Mouse (Mus musculus): ENCODE results near the gene Man1a2. TPM values are rescaled to one million over a fixed set of nuclear protein-coding genes. Genes with fewer than 3 reads are reported as not detected.

Gene Man1a2
- total and polyA plus RNA-seq, 3 experiments: 27.1 to 261 (median 33.2) TPM

DNA sequence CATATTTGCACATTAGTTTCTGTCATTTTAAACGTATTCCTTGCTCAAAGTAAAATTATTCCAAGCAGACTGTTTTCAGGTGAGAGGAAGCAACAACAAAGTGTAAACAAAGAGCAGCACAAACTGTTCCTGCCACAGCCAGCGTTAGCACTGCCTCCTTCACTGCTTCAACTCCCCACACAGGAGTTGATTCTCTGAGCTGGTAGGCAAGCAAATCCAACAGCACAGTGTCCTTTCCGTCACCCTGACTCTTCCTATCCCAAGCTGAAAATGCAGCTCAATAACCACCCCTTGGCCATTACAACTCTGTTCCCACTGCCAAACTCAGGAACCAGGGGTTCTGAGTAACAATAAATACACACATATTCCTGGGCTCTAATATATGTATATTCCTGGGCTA lies 2.5 kb downstream of the Man1a2 start:
- H3K79me2 ChIP-seq (ENCODE audit: control insufficient read depth, insufficient read depth, low read length, poor library complexity): peaks cover 61% of the 10 kb centered on the region
- peak; percentile 48 for DNase-seq (ENCODE audit: low read depth, low spot score)
- H3K4me3 ChIP-seq (ENCODE audit: control insufficient read depth in 1 of 2, insufficient read depth in 1 of 2, low read depth in 2 of 2, low read length in 2 of 2): peak overlapping the region; percentile 57 to 97
- 0 out of 2 replicates have a peak overlapping the region, but pooled peaks have one; percentile 9 for H3K27ac ChIP-seq (ENCODE audit: control insufficient read depth, low read depth, low read length)
- H3K36me3 ChIP-seq (ENCODE audit: control insufficient read depth in 1 of 2, insufficient read depth in 2 of 2, low read length in 2 of 2): peaks cover 0 to 29% of the 10 kb centered on the region in 2 experiments; a peak in 2 of 4 replicates
- H3K4me1 ChIP-seq (ENCODE audit: control insufficient read depth in 1 of 2, insufficient read depth in 2 of 2, low read length in 2 of 2): peaks cover 16 to 20% of the 10 kb centered on the region in 2 experiments
- H3K27me3 ChIP-seq (ENCODE audit: control insufficient read depth in 1 of 2, insufficient read depth in 2 of 2, low read length in 2 of 2): no peaks in the 10 kb centered on the region
- H3K9me3 ChIP-seq (replicated peaks; ENCODE audit: insufficient read depth, low read length): no peaks in the 10 kb centered on the region
- peak overlapping the region; percentile 66 for H3K9ac ChIP-seq (ENCODE audit: control insufficient read depth, low read depth, low read length, poor library complexity, severe bottlenecking)
- no peak for TF ChIP-seq MAFK (IDR thresholded peaks at IDR 0.05; ENCODE audit: borderline replicate concordance, low read depth, low read length)
- TF ChIP-seq SIN3A (IDR thresholded peaks at IDR 0.05; ENCODE audit: low read length): no peak
- no peak for TF ChIP-seq SMC3 (IDR thresholded peaks at IDR 0.05; ENCODE audit: low read depth, low read length)
- no peak for TF ChIP-seq NRF1 (IDR thresholded peaks at IDR 0.05; ENCODE audit: insufficient read depth, low read depth, low read length, poor library complexity, severe bottlenecking)
- no peak for TF ChIP-seq KAT2A (conservative IDR thresholded peaks at IDR 0.05; ENCODE audit: low read depth, low read length)
- TF ChIP-seq POLR2AphosphoS5 (IDR thresholded peaks at IDR 0.05; ENCODE audit: borderline replicate concordance, low read depth, low read length): no peak
- TF ChIP-seq MXI1 (IDR thresholded peaks at IDR 0.05; ENCODE audit: low read depth, low read length): no peak
- TF ChIP-seq ELF1 (IDR thresholded peaks at IDR 0.05; ENCODE audit: low read depth, low read length): no peak
- no peak for TF ChIP-seq USF1 (IDR thresholded peaks at IDR 0.05; ENCODE audit: low read depth, low read length)
- no peak for TF ChIP-seq EP300 (IDR thresholded peaks at IDR 0.05; ENCODE audit: low read depth in 1 of 2, low read length in 2 of 2)
- TF ChIP-seq USF2 (IDR thresholded peaks at IDR 0.05; ENCODE audit: borderline replicate concordance in 1 of 2, insufficient read depth in 1 of 2, low read depth in 1 of 2, low read length in 2 of 2): no peak
- no peak for TF ChIP-seq MYB (IDR thresholded peaks at IDR 0.05; ENCODE audit: low read depth, low read length)
- TF ChIP-seq CHD1 (IDR thresholded peaks at IDR 0.05; ENCODE audit: low read depth, low read length): no peak
- TF ChIP-seq ETS1 (IDR thresholded peaks at IDR 0.05; ENCODE audit: low read depth, low read length): no peak
- no peak for TF ChIP-seq RCOR1 (IDR thresholded peaks at IDR 0.05; ENCODE audit: low read depth, low read length)
- TF ChIP-seq CTCF (IDR thresholded peaks at IDR 0.05 in 2 of 3, conservative IDR thresholded peaks at IDR 0.05 in 1 of 3; ENCODE audit: control insufficient read depth in 1 of 3, insufficient read depth in 1 of 3, low read depth in 2 of 3, low read length in 3 of 3, poor library complexity in 1 of 3, severe bottlenecking in 1 of 3): no peak

DNA sequence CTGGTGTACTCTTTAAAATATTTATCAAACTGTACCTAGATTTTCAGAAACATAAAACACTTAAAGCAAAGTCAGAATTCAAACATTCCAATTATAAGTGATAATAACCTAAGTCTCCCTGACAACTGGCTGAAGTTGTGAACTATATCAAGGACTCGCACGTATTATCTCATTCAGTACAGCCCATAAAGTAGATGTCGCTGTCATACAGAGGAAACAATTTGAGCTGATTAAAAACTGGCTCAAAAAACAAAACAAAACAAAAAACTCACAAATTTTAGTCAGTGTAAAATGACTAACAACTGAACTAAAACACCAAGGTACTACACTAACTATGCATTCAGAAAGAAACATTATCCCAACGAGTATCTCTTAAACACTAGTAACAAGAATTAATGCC lies 3.0 kb downstream of the Man1a2 start:
- Histone ChIP-seq H3K27me3 (ENCODE audit: control insufficient read depth in 1 of 2, insufficient read depth in 2 of 2, low read length in 2 of 2) (no peaks in the 10 kb centered on the region), H3K79me2 (ENCODE audit: control insufficient read depth, insufficient read depth, low read length, poor library complexity) (peaks cover 66% of the 10 kb centered on the region), H3K9me3 (replicated peaks; ENCODE audit: insufficient read depth, low read length) (no peaks in the 10 kb centered on the region), H3K36me3 (ENCODE audit: control insufficient read depth in 1 of 2, insufficient read depth in 2 of 2, low read length in 2 of 2) (peaks cover 0 to 32% of the 10 kb centered on the region in 2 experiments; a peak in 2 of 4 replicates), H3K4me3 (ENCODE audit: control insufficient read depth in 1 of 2, insufficient read depth in 1 of 2, low read depth in 2 of 2, low read length in 2 of 2) (peak overlapping the region; percentile 57 to 97; a peak in 3 of 4 replicates), H3K27ac (ENCODE audit: control insufficient read depth, low read depth, low read length) (no peak overlapping the region), H3K9ac (ENCODE audit: control insufficient read depth, low read depth, low read length, poor library complexity, severe bottlenecking) (peak overlapping the region; percentile 66), H3K4me1 (ENCODE audit: control insufficient read depth in 1 of 2, insufficient read depth in 2 of 2, low read length in 2 of 2) (peaks cover 17 to 23% of the 10 kb centered on the region in 2 experiments)
- peak; percentile 71 for DNase-seq (ENCODE audit: low read depth, low spot score)
- peak; percentile 88 for TF ChIP-seq ETS1 (IDR thresholded peaks at IDR 0.05; ENCODE audit: low read depth, low read length)
- no peak for TF ChIP-seq NRF1 (IDR thresholded peaks at IDR 0.05; ENCODE audit: insufficient read depth, low read depth, low read length, poor library complexity, severe bottlenecking)
- no peak for TF ChIP-seq POLR2AphosphoS5 (IDR thresholded peaks at IDR 0.05; ENCODE audit: borderline replicate concordance, low read depth, low read length)
- TF ChIP-seq RAD21 (IDR thresholded peaks at IDR 0.05; ENCODE audit: low read depth, low read length): no peak; the same call in 1 of the 2 replicates
- peak; percentile 85 to 88 for TF ChIP-seq EP300 (IDR thresholded peaks at IDR 0.05; ENCODE audit: low read depth in 1 of 2, low read length in 2 of 2)
- TF ChIP-seq MAFK (IDR thresholded peaks at IDR 0.05; ENCODE audit: borderline replicate concordance, low read depth, low read length): 0 out of 2 replicates have a peak, but pooled peaks have one; percentile 49
- TF ChIP-seq GATA1 (IDR thresholded peaks at IDR 0.05; ENCODE audit: low read depth, low read length): peak; percentile 91
- TF ChIP-seq MAX (IDR thresholded peaks at IDR 0.05; ENCODE audit: low read length): 0 out of 2 replicates have a peak, but pooled peaks have one; percentile 39
- TF ChIP-seq UBTF (IDR thresholded peaks at IDR 0.05; ENCODE audit: borderline replicate concordance, insufficient read depth, low read depth, low read length): no peak
- TF ChIP-seq JUND (IDR thresholded peaks at IDR 0.05; ENCODE audit: low read depth, low read length): no peak
- peak; percentile 95 for TF ChIP-seq ZKSCAN1 (IDR thresholded peaks at IDR 0.05; ENCODE audit: low read depth, low read length)
- TF ChIP-seq MYC (IDR thresholded peaks at IDR 0.05; ENCODE audit: low read depth, low read length): peak; percentile 66; the same call in 1 of the 2 replicates
- peak; percentile 47; the same call in 1 of the 2 replicates for TF ChIP-seq HCFC1 (IDR thresholded peaks at IDR 0.05; ENCODE audit: low read depth, low read length)
- TF ChIP-seq SMC3 (IDR thresholded peaks at IDR 0.05; ENCODE audit: low read depth, low read length): no peak
- TF ChIP-seq BHLHE40 (IDR thresholded peaks at IDR 0.05; ENCODE audit: borderline replicate concordance, low read depth, low read length): 0 out of 2 replicates have a peak, but pooled peaks have one; percentile 42
- TF ChIP-seq POLR2A (IDR thresholded peaks at IDR 0.05; ENCODE audit: control insufficient read depth in 1 of 2, insufficient read depth in 1 of 2, low read depth in 1 of 2, low read length in 2 of 2, poor library complexity in 1 of 2): no peak
- TF ChIP-seq E2F4 (IDR thresholded peaks at IDR 0.05; ENCODE audit: borderline replicate concordance, low read depth, low read length): no peak
- peak; percentile 96 for TF ChIP-seq SIN3A (IDR thresholded peaks at IDR 0.05; ENCODE audit: low read length)
- no peak for TF ChIP-seq NELFE (IDR thresholded peaks at IDR 0.05; ENCODE audit: low read depth, low read length)
- TF ChIP-seq MXI1 (IDR thresholded peaks at IDR 0.05; ENCODE audit: low read depth, low read length): peak; percentile 79
- no peak for TF ChIP-seq USF1 (IDR thresholded peaks at IDR 0.05; ENCODE audit: low read depth, low read length)
- peak; percentile 49; the same call in 1 of the 2 replicates for TF ChIP-seq ZNF384 (IDR thresholded peaks at IDR 0.05; ENCODE audit: low read depth, low read length)
